Mouse (Mus musculus): Measurements from ENCODE around the gene Armc5. TPM values are rescaled to one million over a fixed set of nuclear protein-coding genes. Genes with fewer than 3 reads are reported as not detected.

Armc5 gene
- polyA plus RNA-seq, 1 experiment: 57.1 TPM

DNA sequence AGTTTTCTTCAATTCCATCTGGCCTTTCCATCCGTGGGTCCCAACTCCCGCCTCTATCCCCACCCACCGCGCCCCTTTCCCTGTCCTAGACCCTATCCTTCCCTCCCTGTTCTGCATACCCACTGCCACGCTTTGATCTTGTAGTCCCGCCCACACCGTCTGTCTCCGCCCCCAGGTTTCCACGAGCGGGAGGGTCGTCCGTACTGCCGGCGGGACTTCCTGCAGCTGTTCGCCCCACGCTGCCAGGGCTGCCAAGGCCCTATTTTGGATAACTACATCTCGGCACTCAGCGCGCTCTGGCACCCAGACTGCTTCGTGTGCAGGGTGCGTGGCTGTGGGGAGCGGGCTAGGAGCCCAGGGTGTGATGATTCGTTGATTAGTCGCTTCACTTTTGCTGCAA lies 15.5 kb downstream of the Armc5 start:
- 10% methylated on average over 24 of the region's 24 CpGs for WGBS
- Histone ChIP-seq H3K27me3 (ENCODE audit: control insufficient read depth, insufficient read depth, low read length) (no peaks in the 10 kb centered on the region), H3K4me1 (ENCODE audit: control insufficient read depth, insufficient read depth, insufficient read length, low read length) (peaks cover 6% of the 10 kb centered on the region), H3K36me3 (ENCODE audit: control insufficient read depth, insufficient read depth, low read length) (peaks cover 3% of the 10 kb centered on the region; the same call in 1 of the 2 replicates), H3K27ac (ENCODE audit: insufficient read depth, low read depth, low read length) (no peak overlapping the region), H3K4me3 (ENCODE audit: low read depth, low read length) (peak overlapping the region; percentile 7; the same call in 1 of the 2 replicates)
- TF ChIP-seq CTCF (IDR thresholded peaks at IDR 0.05; ENCODE audit: extremely low read depth, insufficient read length, insufficient replicate concordance, low read depth, low read length) (no peak), POLR2A (IDR thresholded peaks at IDR 0.05; ENCODE audit: low read depth, low read length) (no peak)

DNA sequence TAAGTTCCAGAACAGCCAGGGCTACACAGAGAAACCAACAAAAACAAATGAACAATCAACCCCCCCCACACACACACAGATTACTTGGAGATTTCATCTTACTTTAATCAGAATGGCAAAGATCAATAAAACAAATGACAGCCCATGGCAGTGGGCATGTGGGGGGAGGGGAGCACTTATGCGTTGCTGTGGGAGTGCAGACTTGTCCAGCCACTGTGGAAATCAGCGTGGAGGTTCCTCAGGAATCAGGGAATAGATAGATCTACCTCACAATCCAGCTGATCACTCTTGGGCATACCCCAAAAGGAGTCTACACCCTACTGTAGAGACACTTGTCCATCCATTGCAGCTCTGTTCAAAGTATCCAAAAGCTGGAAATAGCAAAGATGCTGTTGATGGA lies 17.8 kb downstream of the Armc5 start:
- TF ChIP-seq CTCF (IDR thresholded peaks at IDR 0.05; ENCODE audit: extremely low read depth, insufficient read length, insufficient replicate concordance, low read depth, low read length) (no peak), POLR2A (IDR thresholded peaks at IDR 0.05; ENCODE audit: low read depth, low read length) (no peak)
- Histone ChIP-seq H3K27ac (ENCODE audit: insufficient read depth, low read depth, low read length) (no peak overlapping the region), H3K4me1 (ENCODE audit: control insufficient read depth, insufficient read depth, insufficient read length, low read length) (peaks cover 6% of the 10 kb centered on the region; the same call in 1 of the 2 replicates), H3K27me3 (ENCODE audit: control insufficient read depth, insufficient read depth, low read length) (no peaks in the 10 kb centered on the region), H3K36me3 (ENCODE audit: control insufficient read depth, insufficient read depth, low read length) (peaks cover 3% of the 10 kb centered on the region; the same call in 1 of the 2 replicates), H3K4me3 (ENCODE audit: low read depth, low read length) (no peak overlapping the region)
- WGBS: 50% methylated on average over 2 of the region's 2 CpGs

DNA sequence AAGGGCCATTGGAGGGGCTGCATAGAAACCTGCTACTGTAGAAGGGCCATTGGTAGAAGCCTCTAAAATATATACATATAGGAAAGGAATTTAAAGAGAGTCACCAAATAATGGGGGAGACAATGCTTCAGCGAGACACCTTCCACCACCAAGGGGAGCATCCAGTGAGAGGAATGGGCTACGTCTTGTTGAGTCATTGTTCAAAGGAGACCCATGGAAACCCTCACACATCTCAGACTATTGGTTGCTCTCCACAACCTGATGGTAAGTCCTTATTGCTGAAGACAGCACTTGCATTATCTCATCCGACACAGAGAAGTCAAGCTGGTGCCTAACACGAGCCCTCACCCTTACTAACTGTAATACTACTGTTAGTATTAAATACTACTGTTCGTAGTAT lies 18.6 kb downstream of the Armc5 start:
- Histone ChIP-seq H3K4me3 (ENCODE audit: low read depth, low read length) (no peak overlapping the region), H3K27ac (ENCODE audit: insufficient read depth, low read depth, low read length) (no peak overlapping the region), H3K36me3 (ENCODE audit: control insufficient read depth, insufficient read depth, low read length) (peaks cover 3% of the 10 kb centered on the region; the same call in 1 of the 2 replicates), H3K27me3 (ENCODE audit: control insufficient read depth, insufficient read depth, low read length) (peaks cover 3% of the 10 kb centered on the region), H3K4me1 (ENCODE audit: control insufficient read depth, insufficient read depth, insufficient read length, low read length) (peaks cover 6% of the 10 kb centered on the region; the same call in 1 of the 2 replicates)
- 78% methylated on average over 5 of the region's 5 CpGs for WGBS
- TF ChIP-seq CTCF (IDR thresholded peaks at IDR 0.05; ENCODE audit: extremely low read depth, insufficient read length, insufficient replicate concordance, low read depth, low read length) (no peak), POLR2A (IDR thresholded peaks at IDR 0.05; ENCODE audit: low read depth, low read length) (no peak)

GRCm38 (mm10) chr7:128256783-128257334 lies 19.7 kb downstream of the Armc5 start:
- H3K4me1 ChIP-seq (ENCODE audit: control insufficient read depth, insufficient read depth, insufficient read length, low read length): peaks cover 6% of the 10 kb centered on the region; the same call in 1 of the 2 replicates
- TF ChIP-seq POLR2A (IDR thresholded peaks at IDR 0.05; ENCODE audit: low read depth, low read length) (no peak), CTCF (IDR thresholded peaks at IDR 0.05; ENCODE audit: extremely low read depth, insufficient read length, insufficient replicate concordance, low read depth, low read length) (no peak)
- H3K4me3 ChIP-seq (ENCODE audit: low read depth, low read length): no peak overlapping the region
- H3K27ac ChIP-seq (ENCODE audit: insufficient read depth, low read depth, low read length): no peak overlapping the region
- WGBS: 12% methylated on average over 5 of the region's 5 CpGs
- peaks cover 3% of the 10 kb centered on the region for H3K27me3 ChIP-seq (ENCODE audit: control insufficient read depth, insufficient read depth, low read length)
- peaks cover 3% of the 10 kb centered on the region; the same call in 1 of the 2 replicates for H3K36me3 ChIP-seq (ENCODE audit: control insufficient read depth, insufficient read depth, low read length)

DNA sequence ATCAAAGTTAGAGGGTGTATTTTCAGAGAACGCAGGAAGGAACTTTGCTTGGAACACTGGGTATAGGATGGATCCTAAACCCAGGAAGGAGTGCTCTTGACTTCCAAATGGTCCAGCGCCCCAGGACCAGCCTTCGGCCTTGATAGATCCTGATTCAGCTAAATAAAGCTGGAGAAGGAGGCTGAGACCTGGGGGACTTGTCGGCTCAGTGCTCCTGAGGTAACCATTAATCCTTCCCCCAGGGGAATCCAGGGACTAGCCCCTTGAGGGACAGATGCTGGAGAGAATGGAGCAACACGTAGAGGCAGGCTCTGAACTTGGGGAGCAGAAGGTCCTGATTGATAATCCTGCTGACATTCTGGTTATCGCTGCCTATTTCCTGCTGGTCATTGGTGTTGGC lies 28.3 kb downstream of the Armc5 start, which contains the start of gene Slc5a2:
Gene Slc5a2 (plus strand): TSS at position 247 of the 400 bp plus-strand sequence.
- Histone ChIP-seq H3K4me1 (ENCODE audit: control insufficient read depth, insufficient read depth, insufficient read length, low read length) (peaks cover 3% of the 10 kb centered on the region; the same call in 1 of the 2 replicates), H3K27me3 (ENCODE audit: control insufficient read depth, insufficient read depth, low read length) (peaks cover 2% of the 10 kb centered on the region; the same call in 1 of the 2 replicates), H3K27ac (ENCODE audit: insufficient read depth, low read depth, low read length) (no peak within 1 kb of the TSS), H3K36me3 (ENCODE audit: control insufficient read depth, insufficient read depth, low read length) (no peaks in the 10 kb centered on the region), H3K4me3 (ENCODE audit: low read depth, low read length) (no peak within 1 kb of the TSS)
- WGBS: 75% methylated on average over 6 of the region's 6 CpGs
- TF ChIP-seq CTCF (IDR thresholded peaks at IDR 0.05; ENCODE audit: extremely low read depth, insufficient read length, insufficient replicate concordance, low read depth, low read length) (no peak), POLR2A (IDR thresholded peaks at IDR 0.05; ENCODE audit: low read depth, low read length) (no peak)

DNA sequence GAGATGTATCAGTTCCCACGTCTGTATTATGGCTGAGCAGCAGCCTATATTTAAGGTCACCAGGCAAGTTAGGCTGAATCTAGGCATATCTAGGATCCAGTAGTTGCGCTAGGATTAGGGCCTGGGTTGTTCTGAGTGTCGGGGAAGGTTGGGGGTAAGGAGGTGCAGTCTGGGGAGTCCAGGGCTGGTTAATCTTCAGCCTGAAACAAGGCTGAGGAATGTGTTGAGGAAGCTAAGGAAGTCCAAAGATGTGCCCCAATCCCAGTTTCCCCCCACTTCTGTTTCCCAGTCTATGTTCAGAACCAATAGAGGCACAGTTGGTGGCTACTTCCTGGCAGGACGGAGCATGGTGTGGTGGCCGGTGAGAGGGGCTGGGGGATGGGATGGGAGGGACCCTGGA lies 28.9 kb downstream of the Armc5 start:
- Histone ChIP-seq H3K36me3 (ENCODE audit: control insufficient read depth, insufficient read depth, low read length) (no peaks in the 10 kb centered on the region), H3K4me3 (ENCODE audit: low read depth, low read length) (no peak overlapping the region), H3K27me3 (ENCODE audit: control insufficient read depth, insufficient read depth, low read length) (0 out of 2 replicates have a peak, but pooled peaks cover 2% of the 10 kb centered on the region), H3K4me1 (ENCODE audit: control insufficient read depth, insufficient read depth, insufficient read length, low read length) (peaks cover 6% of the 10 kb centered on the region; the same call in 1 of the 2 replicates), H3K27ac (ENCODE audit: insufficient read depth, low read depth, low read length) (no peak overlapping the region)
- TF ChIP-seq CTCF (IDR thresholded peaks at IDR 0.05; ENCODE audit: extremely low read depth, insufficient read length, insufficient replicate concordance, low read depth, low read length): no peak
- TF ChIP-seq POLR2A (IDR thresholded peaks at IDR 0.05; ENCODE audit: low read depth, low read length): no peak
- WGBS: 69% methylated on average over 5 of the region's 5 CpGs

DNA sequence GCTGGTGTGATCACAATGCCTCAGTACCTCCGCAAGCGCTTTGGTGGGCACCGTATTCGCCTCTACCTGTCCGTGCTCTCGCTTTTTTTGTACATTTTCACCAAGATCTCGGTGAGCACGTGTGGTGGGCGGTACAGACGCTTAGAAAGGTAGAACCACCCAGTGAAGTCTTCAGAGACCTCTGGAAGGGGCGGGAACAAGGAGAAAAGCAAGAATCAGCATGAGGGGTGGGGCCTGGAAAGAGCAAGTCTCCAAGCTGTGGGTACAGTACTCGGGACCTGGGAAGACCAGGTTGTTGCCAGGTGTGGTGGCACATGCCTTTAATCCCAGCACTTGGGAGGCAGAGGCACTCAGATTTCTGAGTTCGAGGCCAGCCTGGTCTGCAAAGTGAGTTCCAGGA lies 30.2 kb downstream of the Armc5 start:
- TF ChIP-seq CTCF (IDR thresholded peaks at IDR 0.05; ENCODE audit: extremely low read depth, insufficient read length, insufficient replicate concordance, low read depth, low read length): no peak
- TF ChIP-seq POLR2A (IDR thresholded peaks at IDR 0.05; ENCODE audit: low read depth, low read length): no peak
- Histone ChIP-seq H3K36me3 (ENCODE audit: control insufficient read depth, insufficient read depth, low read length) (peaks cover 13% of the 10 kb centered on the region; the same call in 1 of the 2 replicates), H3K27ac (ENCODE audit: insufficient read depth, low read depth, low read length) (no peak overlapping the region), H3K27me3 (ENCODE audit: control insufficient read depth, insufficient read depth, low read length) (0 out of 2 replicates have a peak, but pooled peaks cover 2% of the 10 kb centered on the region), H3K4me1 (ENCODE audit: control insufficient read depth, insufficient read depth, insufficient read length, low read length) (peaks cover 6% of the 10 kb centered on the region; the same call in 1 of the 2 replicates), H3K4me3 (ENCODE audit: low read depth, low read length) (no peak overlapping the region)
- 62% methylated on average over 13 of the region's 13 CpGs for WGBS
